Mouse (Mus musculus) layer of hippocampus, adult 9-10 months (tissue): ENCODE data around the gene Zcwpw1.

Source experiments
- DNase-seq: peaks from one replicate; pipeline ENCODE4 v3.0.0; 2022; ENCODE audit warnings: low spot score

Gene Zcwpw1

DNA sequence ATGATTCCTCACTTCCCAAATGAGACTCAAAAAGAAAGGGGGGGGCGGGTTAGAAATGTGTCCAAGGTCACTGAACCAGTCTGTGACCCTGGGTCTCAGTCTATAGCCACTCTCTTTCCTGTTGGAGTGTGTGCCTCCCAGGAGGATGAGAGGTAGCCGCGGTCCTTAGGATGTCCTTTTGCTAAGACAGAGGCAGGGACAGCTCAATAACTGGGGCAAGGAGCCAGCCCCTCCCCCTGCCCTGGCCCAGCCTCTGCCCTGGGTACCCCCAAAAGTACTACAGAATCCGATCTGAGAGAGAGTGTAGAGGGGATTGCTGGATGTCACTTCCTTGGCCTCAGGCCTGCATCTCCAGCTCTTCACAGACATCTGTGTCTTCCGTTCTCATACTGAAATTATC is 32.2 kb upstream of the Zcwpw1 start:
- no peak for DNase-seq

DNA sequence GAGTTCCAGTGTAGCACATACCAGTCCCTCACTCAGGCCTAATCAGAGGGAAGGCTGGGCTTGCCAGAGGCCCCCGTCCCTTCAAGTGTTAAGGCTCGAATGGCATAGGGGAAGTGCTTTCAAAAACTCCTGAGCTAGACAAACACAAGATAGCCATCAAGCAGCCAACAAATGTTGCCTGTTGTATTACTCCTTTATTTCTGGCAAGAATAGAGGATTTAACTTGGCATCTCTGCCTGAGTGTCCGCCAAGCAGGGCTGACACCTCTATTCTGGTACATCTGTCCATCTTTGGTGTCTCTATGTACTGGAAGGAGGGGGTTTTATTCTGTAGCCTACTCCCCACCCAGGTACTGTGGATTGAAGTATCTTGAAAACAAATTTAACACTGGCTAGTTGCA is 31.5 kb upstream of the Zcwpw1 start:
- no peak for DNase-seq

DNA sequence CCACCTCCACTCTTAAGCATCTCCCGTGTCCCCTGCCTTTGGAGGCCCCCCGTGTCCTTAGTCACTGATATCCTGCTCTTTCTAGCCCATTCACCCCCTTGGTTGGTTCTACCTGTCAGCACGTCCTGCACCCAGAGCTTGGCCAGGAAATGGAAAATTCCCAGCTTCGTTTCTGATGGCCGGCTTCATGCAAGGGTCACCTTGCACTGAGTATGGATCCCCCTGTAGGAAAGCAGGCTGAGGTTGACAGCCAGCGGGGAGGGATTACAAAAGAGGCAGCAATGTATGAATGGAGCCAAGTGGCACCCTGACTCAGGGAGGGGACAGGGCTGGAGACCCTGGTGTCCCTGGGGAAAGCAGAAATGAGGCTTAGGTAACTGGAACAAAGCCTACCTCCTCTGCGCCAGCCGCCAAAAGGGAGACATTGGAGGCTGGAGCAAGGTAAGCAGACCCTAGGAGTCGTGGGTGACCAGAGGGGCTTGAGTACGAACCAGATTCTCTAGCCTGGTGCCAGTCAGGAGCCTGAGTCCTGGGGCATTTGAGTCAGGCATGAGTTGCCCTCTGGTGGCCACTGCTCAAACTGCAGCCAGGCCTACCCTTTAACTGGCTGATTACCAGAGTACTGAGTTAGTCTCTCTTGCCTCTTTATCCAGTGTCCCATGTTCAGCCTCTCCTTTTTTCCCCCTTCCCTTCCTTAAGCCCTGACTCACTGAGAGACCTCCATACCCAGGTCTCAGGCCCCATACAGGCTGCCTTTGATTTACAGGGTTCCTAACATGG is 30.5 kb upstream of the Zcwpw1 start:
- DNase-seq: peak; percentile 95

DNA sequence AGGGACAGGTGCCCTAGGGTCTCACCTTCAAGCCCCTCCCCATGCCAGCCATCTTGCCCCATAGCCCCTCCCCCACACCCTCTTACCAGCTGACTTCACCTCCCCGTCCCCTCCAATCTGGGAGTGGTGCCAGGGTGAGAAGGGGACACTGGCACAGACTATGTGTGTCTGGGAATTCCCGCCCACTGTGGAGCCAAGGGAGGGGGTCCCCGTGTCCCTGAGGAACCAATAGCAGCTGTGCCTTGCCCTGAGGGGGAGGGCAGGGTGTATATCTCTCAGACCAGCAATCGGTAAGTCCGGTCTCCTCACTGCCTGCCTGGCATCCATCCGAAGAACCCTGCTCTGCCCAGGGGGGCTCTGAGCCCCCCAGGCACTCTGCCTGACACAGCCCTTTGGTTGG is 29.7 kb upstream of the Zcwpw1 start:
- DNase-seq: no peak

DNA sequence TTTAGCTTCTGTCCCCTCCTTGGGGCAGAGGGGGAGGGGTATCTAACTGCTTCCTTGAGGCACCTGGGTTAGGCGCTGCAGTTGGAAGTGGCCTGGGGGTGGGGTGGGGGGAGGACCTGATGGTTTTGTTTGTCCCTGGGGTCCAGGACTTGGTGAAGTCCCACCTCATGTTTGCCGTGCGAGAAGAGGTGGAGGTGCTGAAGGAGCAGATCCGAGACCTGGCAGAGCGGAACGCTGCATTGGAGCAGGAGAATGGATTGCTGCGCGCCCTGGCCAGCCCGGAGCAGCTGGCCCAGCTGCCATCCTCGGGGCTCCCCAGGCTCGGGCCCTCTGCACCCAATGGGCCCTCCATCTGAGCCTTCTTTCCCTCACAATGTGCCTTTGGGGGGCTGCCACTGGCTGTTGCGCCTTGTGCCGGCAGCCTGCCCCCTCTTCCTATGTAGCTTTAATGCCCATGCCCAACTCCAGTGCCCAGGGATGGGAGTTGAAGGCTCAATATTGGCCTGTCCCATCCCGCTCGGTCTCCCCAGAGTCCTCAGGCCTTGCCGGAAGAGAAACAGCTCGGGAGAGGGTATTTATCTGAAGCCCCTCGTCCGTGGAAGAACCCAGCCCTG is 28.6 kb upstream of the Zcwpw1 start:
- no peak for DNase-seq

DNA sequence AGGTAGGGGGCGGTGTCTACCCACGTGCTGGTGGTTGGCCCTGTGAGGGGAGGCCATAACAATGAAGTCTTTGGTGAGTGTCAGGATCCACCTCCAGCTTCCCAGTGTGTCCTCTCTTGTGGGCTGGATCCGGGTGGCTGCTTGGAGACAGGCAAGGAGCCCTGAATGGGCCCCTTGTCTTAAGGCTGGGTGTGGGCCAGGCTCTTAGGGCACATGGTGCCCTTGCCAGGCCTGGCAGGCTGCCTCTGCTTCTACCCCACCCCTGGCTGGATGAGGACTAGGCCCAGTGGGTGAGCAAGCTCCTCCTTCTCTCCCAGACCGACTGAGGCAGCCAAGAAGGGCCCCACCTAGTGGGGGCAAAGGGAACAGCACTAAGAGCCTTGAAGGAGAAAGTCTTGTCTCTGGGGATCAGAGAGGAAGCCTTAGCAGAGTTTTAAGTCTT is 27.6 kb upstream of the Zcwpw1 start:
- DNase-seq: no peak

DNA sequence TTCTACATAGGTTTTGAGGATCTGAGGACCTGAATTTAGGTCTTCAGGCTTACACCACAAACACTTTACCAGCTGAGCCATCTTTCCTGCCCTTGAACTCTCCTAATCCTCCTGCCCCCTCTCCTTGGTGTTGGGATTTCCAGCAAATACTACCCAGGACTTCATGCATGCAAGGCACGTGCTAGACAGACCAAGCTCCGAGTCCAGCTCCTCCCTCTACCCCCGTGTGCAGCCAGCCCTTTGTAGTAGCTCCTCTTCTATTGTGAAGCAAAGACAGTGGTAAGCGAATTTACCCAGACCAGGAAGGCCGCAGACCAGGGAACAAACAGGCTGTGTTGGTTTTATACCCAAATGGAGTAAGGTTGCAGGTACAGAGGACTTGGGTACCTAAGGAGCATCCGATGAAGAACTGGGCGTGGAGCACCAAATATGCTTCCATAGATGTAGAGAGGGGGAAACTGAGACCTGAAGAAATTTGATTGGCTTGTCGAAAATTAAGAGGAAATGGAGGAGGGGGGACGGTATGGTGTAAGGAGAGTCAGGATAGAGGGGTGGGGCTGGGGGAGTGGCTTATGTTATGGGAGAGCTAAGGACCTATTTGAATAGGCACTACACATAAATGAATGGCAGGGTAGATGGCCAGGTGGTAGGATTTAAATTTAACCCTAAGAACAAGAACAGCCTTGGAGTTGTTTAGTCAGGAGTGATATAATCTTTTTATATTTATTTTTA is 22.8 kb upstream of the Zcwpw1 start:
- no peak for DNase-seq

DNA sequence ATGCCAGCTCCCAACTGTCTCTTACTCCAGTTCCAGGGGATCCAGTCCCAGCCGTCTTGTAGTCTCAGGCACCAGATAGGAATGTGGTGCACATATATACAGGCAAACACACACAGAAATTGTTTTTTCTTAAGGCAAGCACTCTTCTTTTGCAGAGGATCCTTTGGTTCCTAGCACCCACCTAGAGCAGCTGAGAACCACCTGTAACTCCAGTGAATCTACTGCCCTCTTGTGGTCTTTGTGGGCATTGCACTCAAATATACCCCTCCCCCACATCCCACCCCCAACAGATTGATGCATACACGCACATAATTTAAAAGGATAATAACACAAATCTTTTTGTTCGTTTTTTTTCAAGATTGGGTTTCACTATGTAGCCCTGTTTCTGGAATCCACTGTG is 21.3 kb upstream of the Zcwpw1 start:
- DNase-seq: no peak

DNA sequence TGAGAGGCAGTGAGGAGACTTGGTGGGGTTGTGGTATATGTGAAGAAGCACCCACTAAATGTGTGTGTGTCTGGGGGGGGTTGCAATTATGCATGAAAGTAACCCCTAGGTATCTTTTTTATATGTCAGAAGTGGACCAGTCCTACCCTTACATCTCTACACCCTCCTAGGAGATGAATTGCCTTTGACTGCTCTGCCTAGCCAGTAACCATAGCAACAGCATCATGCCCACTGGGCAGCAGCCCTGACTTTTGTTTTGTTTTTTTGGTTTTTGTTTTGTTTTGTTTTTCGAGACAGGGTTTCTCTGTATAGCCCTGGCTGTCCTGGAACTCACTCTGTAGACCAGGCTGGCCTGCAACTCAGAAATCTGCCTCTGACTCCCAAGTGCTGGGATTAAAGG is 19.1 kb upstream of the Zcwpw1 start:
- no peak for DNase-seq

DNA sequence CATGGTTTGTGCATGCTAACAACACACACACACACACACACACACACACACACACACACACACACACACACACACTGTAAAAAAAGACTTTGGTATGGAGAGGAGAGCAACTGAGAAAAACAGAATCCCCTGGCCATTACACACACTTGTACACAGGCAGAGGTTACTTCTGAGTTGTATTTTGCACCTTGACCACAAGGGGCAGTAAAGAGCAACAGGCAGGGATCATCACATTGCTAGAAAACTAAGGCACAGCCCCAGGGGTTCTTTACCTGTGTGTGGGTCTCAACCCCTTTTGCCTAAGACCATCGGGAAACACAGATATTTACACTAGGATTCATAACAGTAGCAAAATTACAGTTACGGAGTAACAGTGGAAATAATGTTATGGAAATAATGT is 16.9 kb upstream of the Zcwpw1 start:
- no peak for DNase-seq

DNA sequence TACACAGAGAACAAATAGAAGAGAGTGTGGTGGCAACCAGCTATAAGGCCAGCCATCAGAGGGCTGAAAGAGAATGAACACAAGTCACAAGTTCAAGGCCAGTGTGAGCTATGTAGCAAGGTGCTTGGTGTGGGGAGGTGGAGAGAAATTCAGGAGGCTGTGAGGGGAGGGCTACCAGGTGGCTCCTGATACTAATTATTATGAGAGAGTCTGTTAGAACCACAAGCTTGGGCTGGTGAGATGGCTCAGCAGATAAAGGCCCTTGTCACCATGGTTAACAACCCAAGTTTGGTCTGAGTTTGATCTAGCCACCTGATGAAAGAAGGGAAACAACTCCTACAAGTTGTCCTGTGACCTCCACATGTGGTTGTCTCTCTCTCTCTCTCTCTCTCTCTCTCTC is 14.8 kb upstream of the Zcwpw1 start:
- DNase-seq: no peak

DNA sequence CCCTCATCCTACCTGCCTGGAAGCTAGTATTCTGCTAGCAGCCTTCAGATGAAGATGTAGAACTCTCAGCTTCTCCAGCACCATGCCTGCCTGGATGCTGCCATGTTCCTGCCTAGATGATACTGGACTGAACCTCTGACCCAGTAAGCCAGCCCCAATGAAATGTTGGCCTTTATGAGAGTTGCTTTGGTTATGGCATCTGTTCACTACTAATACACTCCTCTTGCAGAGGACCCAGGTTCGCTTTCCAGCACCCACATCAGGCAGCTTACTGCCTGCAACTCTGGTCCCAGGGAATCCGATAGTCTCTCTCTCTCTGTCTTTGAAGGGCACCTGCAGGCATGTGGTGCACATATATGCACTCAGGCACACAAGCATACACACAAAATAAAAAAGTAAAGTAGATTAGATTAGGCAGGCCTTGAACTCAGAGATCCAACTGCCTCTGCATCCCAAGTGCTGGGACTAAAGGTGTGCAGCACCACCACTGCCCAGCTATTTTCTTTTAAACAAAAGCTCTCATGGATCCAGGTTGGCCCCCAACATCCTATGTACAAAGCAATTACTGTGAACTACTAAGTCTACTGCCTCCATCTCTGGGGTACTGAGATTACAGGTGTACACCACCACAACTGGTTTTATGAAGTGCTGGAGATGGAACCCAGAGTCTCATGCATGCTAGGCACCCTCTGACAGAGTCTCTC is 11.9 kb upstream of the Zcwpw1 start:
- DNase-seq: no peak

DNA sequence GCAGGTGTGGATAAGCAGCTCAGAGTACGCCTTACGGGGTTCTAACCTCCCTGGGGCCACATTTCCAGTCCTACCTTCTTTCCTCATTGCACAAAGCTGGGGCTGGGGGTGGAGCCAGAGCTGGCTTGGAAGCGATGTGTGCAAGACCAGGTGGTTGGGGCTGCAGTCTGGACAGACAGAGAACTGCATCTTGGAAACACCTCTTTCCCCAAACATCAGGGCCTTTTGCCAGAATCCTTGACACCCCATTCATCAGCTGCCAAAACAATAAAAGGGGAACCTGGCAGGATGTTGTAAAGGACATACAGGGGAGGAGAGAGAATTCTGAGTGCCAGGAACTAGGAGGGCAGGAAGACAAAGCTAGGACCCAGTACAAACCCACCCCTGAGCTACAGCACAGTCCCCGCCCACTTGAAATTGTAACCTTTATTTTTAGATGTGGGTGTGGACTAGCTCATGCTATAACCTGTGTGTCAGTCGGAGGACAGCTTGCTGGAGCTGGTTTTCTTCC is 11.1 kb upstream of the Zcwpw1 start:
- DNase-seq: no peak

DNA sequence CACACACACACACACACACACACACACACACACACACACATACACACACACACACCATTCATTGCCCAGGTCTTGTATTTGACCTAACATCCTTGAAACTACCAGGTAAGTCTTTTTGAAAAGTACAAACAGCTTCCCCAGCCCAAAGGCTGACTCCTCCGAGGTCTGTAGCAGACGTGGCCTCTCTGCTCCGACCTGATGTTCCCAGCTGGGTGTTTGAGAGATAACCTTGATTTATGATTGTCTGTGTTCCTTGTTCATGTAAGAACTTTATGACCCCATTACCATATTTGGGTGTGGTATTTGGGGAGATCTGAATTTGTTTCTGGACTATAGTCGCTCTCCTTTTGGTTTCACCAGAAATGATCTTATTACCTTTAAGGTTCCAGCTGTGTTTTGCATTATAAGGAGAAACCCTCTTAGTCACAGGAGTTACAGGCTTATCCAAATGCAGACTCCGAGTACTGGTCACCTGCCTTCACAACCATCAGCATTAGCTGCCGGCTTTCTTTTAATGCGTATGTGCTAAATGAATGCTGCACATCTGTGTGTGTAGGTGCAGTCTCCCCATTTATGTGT is 10.2 kb upstream of the Zcwpw1 start:
- no peak for DNase-seq

DNA sequence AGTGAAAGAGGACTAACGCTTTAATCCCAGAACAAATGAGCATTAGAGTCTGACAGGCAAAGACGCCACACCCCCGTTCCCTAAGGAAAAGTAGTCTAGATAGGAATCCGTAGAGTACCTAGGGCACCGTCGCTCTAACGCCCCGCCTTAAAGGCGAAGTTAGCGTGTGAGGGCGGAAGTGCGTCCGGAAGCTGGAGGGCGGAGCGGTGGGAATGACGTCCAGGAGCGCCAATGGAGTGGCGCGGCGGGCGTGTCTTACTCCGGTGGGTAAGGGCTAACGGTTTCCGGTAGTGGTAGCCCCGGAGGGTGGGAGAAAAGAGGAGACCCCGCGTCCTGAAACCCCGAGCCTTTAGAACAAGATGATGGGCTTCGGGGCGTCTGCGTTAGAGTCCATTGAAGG is 9.0 kb upstream of the Zcwpw1 start, which contains the start of gene Ppp1r35:
Gene Ppp1r35, plus strand, starts transcription at position 215 of the 400 bp plus-strand sequence.
- DNase-seq: peak; percentile 89

DNA sequence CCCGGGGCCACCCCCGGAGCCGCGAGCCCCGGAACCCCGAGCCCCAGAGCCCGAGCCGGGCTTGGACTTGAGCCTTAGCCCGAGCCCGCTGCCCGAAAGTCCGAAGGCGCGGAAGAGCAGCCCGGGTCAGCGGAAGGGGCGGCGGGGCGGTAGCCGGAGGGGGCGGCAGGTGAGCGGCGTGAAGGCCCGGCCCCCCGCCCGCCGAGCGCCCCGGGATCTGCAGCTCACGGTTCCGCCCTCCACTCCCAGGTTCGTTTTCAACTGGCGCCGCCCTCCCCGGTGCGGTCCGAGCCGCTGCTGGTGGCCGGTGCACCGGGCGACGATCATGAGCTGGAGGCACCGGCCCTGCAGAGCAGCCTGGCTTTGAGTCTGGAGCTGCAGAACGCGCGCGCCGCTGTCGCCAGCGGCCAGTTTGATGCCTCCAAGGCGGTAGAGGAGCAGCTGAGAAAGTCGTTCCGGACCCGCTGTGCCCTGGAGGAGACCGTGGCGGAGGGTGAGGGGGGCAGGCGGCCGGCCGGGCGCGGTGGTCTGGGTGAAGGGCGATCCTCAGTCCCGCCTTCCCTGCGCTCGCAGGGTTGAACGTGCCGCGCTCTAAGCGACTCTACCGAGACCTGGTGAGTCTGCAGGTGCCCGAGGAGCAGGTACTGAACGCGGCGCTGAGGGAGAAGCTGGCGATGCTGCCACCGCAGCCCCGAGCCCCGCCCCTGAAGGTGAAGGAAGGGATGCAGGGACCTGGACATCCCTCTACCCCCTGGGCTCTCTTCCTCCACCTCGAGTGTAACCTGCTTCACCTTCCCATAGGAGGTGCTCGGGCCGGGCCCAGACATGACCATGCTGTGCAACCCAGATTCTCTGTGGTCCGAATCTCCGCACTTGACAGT is 8.3 kb upstream of the Zcwpw1 start:
- no peak for DNase-seq

DNA sequence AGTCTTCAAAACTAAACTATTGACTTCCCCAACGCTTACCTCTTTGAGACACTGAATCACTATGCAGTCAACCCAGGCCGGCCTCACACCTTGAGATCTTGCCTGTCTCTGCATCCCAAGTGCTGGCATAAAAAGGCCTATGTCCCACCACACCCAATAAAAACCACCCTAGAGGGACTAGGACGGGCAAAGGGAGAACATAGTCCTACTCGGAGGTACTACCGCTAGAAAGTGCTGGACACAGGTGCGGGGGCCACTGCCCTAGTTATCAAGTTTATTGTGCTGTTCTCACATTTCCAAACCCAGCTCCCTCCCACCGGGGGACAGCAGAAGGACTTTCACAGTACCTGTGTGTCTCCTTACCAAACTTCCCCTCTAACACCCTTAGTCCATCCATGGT is 5.9 kb upstream of the Zcwpw1 start:
- DNase-seq: no peak

DNA sequence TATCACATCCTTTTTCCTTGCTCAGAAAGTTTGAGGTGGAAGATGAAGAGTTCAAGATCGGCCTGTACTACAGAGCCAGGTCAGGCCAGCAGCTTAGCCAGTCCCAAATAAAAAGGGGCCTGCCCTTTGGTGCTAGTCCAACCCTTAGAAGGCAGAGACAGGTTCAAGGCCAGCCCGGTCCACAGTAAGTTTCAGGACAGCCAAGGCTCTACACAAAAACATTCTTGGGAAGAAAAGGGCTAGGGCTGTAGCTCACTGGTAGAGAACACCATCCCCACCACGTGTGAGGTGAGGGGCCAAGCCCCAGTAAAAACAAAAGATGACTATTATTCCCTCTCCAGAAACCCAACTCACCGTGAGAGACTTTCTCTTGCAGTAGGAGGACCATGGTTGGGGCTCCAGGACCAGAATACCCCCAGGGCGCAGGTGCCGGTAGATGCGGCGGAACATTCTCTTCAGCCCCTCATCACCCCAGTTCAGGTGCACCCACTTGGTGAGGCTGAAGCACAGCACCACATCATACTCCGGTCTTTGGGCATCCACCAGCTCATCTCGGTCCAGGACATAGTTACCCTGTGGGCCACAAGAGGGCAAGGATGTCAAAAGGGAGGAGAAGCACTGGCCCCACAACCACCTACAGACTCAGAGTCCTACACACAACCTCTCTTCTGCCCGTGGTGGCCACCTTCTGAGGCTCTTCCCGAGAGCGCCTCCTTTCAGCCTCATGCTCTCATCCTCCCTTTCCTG is 4.6 kb upstream of the Zcwpw1 start:
- DNase-seq: no peak

DNA sequence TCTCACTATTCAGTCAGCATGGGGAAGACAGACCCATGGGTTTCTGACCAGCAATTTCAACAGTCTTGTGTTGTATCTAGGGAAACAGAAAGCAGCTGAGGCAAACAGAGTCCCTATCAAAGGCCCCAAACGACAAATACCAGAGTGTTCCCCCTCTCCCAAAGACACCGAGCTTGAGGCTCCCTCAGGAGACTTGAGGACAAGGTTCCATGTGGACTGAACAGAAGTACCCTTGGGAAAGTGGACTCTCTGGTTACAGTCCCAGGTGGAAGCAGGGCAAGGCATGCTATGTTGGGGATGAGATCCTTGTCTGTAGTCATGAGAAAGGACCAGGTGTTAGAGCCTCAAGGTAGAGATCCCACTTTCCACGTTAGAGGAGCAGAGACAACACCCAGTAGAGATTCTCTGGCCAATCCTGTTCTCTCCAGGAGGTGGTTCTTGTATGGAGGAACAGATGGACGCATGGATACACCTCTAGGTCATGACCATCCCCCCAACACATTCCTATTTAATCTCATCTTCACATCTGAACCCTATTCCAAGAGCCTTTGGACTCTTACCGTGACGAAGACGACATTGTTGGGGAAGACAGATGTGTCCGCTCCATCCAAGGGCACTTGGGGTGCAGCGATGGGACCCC is 3.6 kb upstream of the Zcwpw1 start:
- no peak for DNase-seq

DNA sequence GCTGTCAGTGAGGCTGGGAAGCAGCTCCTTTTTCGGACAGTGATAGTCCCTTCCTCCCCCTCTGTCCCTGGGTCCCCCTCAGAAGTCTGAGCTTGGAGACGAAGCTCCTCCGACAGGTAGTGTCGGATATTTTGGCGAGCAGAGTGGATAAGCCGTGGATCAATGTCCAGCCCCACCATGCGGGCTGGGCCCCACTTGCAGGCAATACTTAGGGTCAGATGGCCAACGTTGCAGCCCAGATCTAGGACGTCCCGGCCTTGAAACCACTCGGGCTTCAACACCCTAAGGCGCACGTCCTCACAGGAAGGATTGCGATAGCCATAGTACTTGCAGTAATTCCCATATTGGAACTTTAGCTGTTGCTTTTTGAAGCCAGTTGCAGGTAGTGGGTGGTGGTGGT is 3.1 kb upstream of the Zcwpw1 start:
- no peak for DNase-seq
